Comparison of ENCODE assay signal across 7 mouse cellular contexts in genomic region chr5:139084831-139085519, GRCm38 (mm10).
A peak's percentile ranks its signal among the peaks of the same experiment; 100 is the strongest.
DNase-seq lines count a peak whose midpoint lies in the region; ATAC-seq and TF ChIP-seq lines count a peak whose summit lies in the region.

No protein-coding gene starts in this region.

- peaks cover 24% of the 10 kb centered on the region for H3K4me1 ChIP-seq in intestine, embryonic 16.5 days (ENCODE audit: control insufficient read depth, insufficient read depth, low read length)
- H3K4me1 ChIP-seq in lung, postnatal 0 days (ENCODE audit: insufficient read depth, low read depth, low read length) = no peaks in the 10 kb centered on the region

- H3K4me3 ChIP-seq in intestine, embryonic 16.5 days (ENCODE audit: low read length) = no peak overlapping the region
- H3K4me3 ChIP-seq in lung, postnatal 0 days (ENCODE audit: low read depth, low read length) = no peak overlapping the region

- no peak for TF ChIP-seq EP300 in lung, postnatal 0 days (IDR thresholded peaks at IDR 0.05)

- peak; percentile 78 for TF ChIP-seq CTCF in lung, postnatal 0 days (IDR thresholded peaks at IDR 0.05)

- no peaks in the 10 kb centered on the region for H3K27me3 ChIP-seq in intestine, embryonic 16.5 days (replicated peaks; ENCODE audit: control insufficient read depth, insufficient read depth, low read length)
- H3K27me3 ChIP-seq in lung, postnatal 0 days (replicated peaks; ENCODE audit: insufficient read depth, low read length) = no peaks in the 10 kb centered on the region

- ATAC-seq in intestine, embryonic 16.5 days = peak; percentile 52; the same call in 1 of the 2 replicates
- peak; percentile 69 for ATAC-seq in lung, postnatal 0 days
- no peak for ATAC-seq in monocyte, adult 5-6 weeks (replicated peaks; ENCODE audit: insufficient number of reproducible peaks, low FRiP score, low TSS enrichment, poor library complexity, severe bottlenecking)

- peaks cover 2% of the 10 kb centered on the region; the same call in 1 of the 2 replicates for H3K9me3 ChIP-seq in intestine, embryonic 16.5 days (ENCODE audit: control insufficient read depth, low read length)
- H3K9me3 ChIP-seq in lung, postnatal 0 days (ENCODE audit: low read length) = no peaks in the 10 kb centered on the region

- peak; percentile 25 for DNase-seq in right cerebral cortex, adult 18-20 months
- DNase-seq in right cerebral cortex, adult 2 months (ENCODE audit: low spot score in 2 of 2) = no peak
- peak; percentile 39 for DNase-seq in adrenal gland, postnatal 25 days
- peak; percentile 68 for DNase-seq in gastrocnemius, adult 18-20 months (ENCODE audit: low spot score)
- peak; percentile 56 for DNase-seq in lung, postnatal 0 days (ENCODE audit: low spot score)

- no peak overlapping the region for H3K27ac ChIP-seq in intestine, embryonic 16.5 days (ENCODE audit: low read length)
- no peak overlapping the region for H3K27ac ChIP-seq in lung, postnatal 0 days (ENCODE audit: low read length)

- no peaks in the 10 kb centered on the region for H3K36me3 ChIP-seq in intestine, embryonic 16.5 days (ENCODE audit: control insufficient read depth, insufficient read depth, low read length)
- H3K36me3 ChIP-seq in lung, postnatal 0 days (ENCODE audit: insufficient read depth, low read length) = no peaks in the 10 kb centered on the region

- H3K4me2 ChIP-seq in intestine, embryonic 16.5 days (ENCODE audit: low read depth, low read length) = no peak overlapping the region
- H3K4me2 ChIP-seq in lung, postnatal 0 days (replicated peaks; ENCODE audit: low read depth, low read length) = no peak overlapping the region

- H3K9ac ChIP-seq in intestine, embryonic 16.5 days (ENCODE audit: low read depth, low read length) = no peak overlapping the region
- no peak overlapping the region for H3K9ac ChIP-seq in lung, postnatal 0 days (replicated peaks; ENCODE audit: low read depth)

- WGBS in intestine, embryonic 16.5 days = 74% methylated on average over 7 of the region's 7 CpGs
- WGBS in lung, postnatal 0 days = 63% methylated on average over 7 of the region's 7 CpGs

Comparison
In these comparisons a context has a peak if more than half of its experiments do, and no peak if none do; other contexts are left out.
1. DNase-seq: peak in right cerebral cortex, adult 18-20 months (single experiment), adrenal gland, postnatal 25 days (single experiment), gastrocnemius, adult 18-20 months (single experiment) and lung, postnatal 0 days (single experiment); none in right cerebral cortex, adult 2 months (0 of 2).